Mouse (Mus musculus) limb, embryonic 11.5 days (tissue): ENCODE measurements around the gene Scd3. TPM values are rescaled to one million over a fixed set of nuclear protein-coding genes. Genes with fewer than 3 reads are reported as not detected.
"Not testable (repeated sequence)": the region's sequence is repeated elsewhere in the genome, so short reads cannot be mapped to it uniquely, and the experiment has no call there.

Source experiments
- ATAC-seq: fragments of 200-750 bp; cut with Nextera tagmentation; 2 replicates; pipeline ENCODE4 v1.8.0; 2017; ENCODE audit warnings: low read depth; ENCODE audit not compliant: insufficient number of reproducible peaks, low FRiP score, low TSS enrichment
- DNase-seq: peaks from one replicate; pipeline ENCODE4 v3.0.0-alpha.2; 2015; ENCODE audit warnings: low spot score
- H3K27ac ChIP-seq: fragments of 300-500 bp; sonication (generic); replicated peaks from 2 replicates; pipeline ENCODE4 v1.5.1; 2014; ENCODE audit warnings: low read depth, mild to moderate bottlenecking, low read length
- H3K27me3 ChIP-seq: fragments of 300-500 bp; sonication (generic); 2 replicates; pipeline ENCODE4 v1.6.1; 2014; ENCODE audit warnings: mild to moderate bottlenecking, low read length, mixed read lengths; ENCODE audit not compliant: control insufficient read depth, insufficient read depth
- H3K36me3 ChIP-seq: fragments of 300-500 bp; sonication (generic); 2 replicates; pipeline ENCODE4 v1.6.1; 2014; ENCODE audit warnings: mild to moderate bottlenecking, low read length, moderate library complexity, mixed read lengths; ENCODE audit not compliant: control insufficient read depth, insufficient read depth
- H3K4me1 ChIP-seq: fragments of 300-500 bp; sonication (generic); 2 replicates; pipeline ENCODE4 v1.6.1; 2014; ENCODE audit warnings: low read length, mixed read lengths; ENCODE audit not compliant: control insufficient read depth, insufficient read depth
- H3K4me2 ChIP-seq: fragments of 300-500 bp; sonication (generic); 2 replicates; pipeline ENCODE4 v1.6.1; 2014; ENCODE audit warnings: low read depth, mild to moderate bottlenecking, moderate library complexity; ENCODE audit not compliant: severe bottlenecking
- H3K4me3 ChIP-seq: fragments of 300-500 bp; sonication (generic); 2 replicates; pipeline ENCODE4 v1.5.1; 2014; ENCODE audit warnings: low read depth, low read length
- H3K9ac ChIP-seq: fragments of 300-500 bp; sonication (generic); 2 replicates; pipeline ENCODE4 v1.6.1; 2014; ENCODE audit warnings: mild to moderate bottlenecking, low read length
- H3K9me3 ChIP-seq: fragments of 300-500 bp; sonication (generic); 2 replicates; pipeline ENCODE4 v1.6.1; 2016; ENCODE audit warnings: low read length; ENCODE audit not compliant: control insufficient read depth
- WGBS: fragments of 180-500 bp; shearing (Covaris S2); extraction: QIAGEN DNeasy Blood & Tissue Kit; methylation state at CpG from one replicate; pipeline ENCODE4 v1.1.7; 2014; 5-methylcytosine and 5-hydroxymethylcytosine counted together
- polyA plus RNA-seq: library from polyadenylated mRNA; unstranded; fragments of >200 nt; fragmentation: Nextera tagmentation; extraction: Ambion mirVana; gene quantifications from 2 replicates; pipeline ENCODE4 v1.2.1, GENCODE M21; 2014

The Scd3 gene
- polyA plus RNA-seq, 1 experiment from 2014 or later: 0.40 TPM

- Histone ChIP-seq H3K4me3 (no peak overlapping the region), H3K9ac (no peak overlapping the region), H3K27ac (no peak overlapping the region), H3K9me3 (no peaks in the 10 kb centered on the region), H3K4me1 (peaks cover 17% of the 10 kb centered on the region), H3K36me3 (no peaks in the 10 kb centered on the region), H3K4me2 (no peak overlapping the region; the same call in 1 of the 2 replicates), H3K27me3 (no peaks in the 10 kb centered on the region)
- WGBS: 61% methylated on average over 11 of the region's 11 CpGs
- DNase-seq (no peak), ATAC-seq (no peak)
Measured at GRCm38 (mm10) chr19:44246341-44246911, 43.4 kb downstream of the Scd3 start.

DNA sequence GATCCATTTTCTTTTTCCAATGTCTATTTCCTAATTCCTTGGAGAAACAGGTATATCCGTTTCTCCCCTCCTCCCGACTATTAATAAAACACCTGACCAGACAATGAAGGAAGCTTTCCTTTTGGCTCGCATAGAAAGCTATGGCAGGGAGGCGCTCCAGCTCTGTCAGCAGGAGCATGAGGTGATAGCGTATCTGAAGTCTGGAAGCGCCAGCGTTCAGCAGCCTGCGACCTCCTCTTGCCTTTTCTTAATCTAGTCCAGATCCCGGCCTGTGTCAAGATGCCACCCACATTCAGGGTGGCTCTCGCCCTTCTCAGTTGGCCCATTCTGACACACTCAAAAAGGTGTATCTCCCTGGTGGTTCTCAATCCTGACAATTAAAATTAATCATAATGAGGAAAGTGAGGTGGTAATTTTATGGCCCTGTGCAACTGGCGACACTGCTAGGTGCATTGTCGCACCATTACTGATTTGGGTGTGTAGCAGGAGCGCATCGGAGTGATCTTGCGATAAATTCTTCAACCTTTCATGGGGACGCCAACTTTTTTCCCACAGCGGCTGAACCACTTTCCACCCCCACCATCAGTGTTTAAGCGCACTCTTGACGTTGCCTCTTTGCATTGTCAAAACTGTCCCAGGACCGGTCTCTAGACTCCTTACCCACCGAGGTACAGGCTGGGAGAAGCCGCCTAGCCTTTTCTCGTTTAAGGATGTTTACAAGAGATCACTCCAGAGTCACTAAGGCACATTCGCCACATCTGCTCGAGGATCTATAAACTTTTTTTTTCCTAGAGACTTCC lies 44.4 kb downstream of the Scd3 start:
- Histone ChIP-seq H3K4me2 (peak overlapping the region; percentile 84), H3K9me3 (no peaks in the 10 kb centered on the region), H3K4me1 (peaks cover 21% of the 10 kb centered on the region), H3K27ac (peak overlapping the region; percentile 68), H3K36me3 (no peaks in the 10 kb centered on the region), H3K27me3 (no peaks in the 10 kb centered on the region), H3K9ac (peak overlapping the region; percentile 52), H3K4me3 (peak overlapping the region; percentile 35)
- 2% methylated on average over 25 of the region's 25 CpGs for WGBS
- DNase-seq (no peak), ATAC-seq (peak; percentile 70)

DNA sequence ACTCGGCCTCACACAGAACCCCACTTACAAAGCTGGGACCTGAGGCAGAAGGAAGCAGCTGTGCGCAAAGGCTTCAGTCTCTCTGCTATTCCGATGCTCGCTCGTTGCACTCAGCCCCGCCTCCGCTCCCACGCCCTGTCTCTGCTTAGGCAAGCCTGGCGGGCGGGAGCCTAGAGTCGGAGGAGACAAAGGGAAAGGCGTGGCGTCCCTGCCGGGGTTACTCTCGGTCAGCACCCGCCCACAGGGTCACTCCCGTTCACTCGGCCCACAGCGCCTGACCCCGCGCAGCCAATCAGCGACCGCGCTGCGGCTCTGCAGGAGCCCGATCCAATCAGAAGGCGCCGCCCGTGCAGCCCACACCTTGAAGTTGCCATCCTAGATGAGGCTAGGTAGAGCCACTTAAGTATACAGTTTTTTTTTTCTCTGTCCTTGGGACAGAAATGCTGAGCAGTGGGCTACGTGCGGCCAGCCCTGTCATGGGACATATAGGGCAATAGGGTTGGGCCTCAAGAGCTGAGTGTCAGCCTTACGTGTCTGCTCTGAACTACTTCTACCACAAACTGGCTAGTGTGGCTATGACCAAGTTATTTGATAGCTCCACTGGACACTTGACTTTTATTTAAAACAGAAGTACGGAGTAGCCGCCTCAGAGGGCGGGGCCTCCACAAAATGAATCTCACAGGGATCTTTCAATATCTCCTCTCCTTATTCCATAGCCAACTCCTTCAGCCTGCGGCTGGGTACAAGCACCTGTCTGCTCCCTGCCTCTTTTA lies 45.2 kb downstream of the Scd3 start:
- Histone ChIP-seq H3K4me2 (peak overlapping the region; percentile 84), H3K9me3 (no peaks in the 10 kb centered on the region), H3K4me3 (peak overlapping the region; percentile 35), H3K27ac (peak overlapping the region; percentile 68), H3K27me3 (no peaks in the 10 kb centered on the region), H3K9ac (peak overlapping the region; percentile 52), H3K4me1 (peaks cover 21% of the 10 kb centered on the region), H3K36me3 (no peaks in the 10 kb centered on the region)
- WGBS: 2% methylated on average over 36 of the region's 36 CpGs
- peak; percentile 99 for DNase-seq
- ATAC-seq: peak; percentile 99

GRCm38 (mm10) chr19:44248854-44249351 lies 45.8 kb downstream of the Scd3 start:
- peak overlapping the region; percentile 68 for H3K27ac ChIP-seq
- no peak overlapping the region for H3K9ac ChIP-seq
- H3K9me3 ChIP-seq: no peaks in the 10 kb centered on the region
- H3K36me3 ChIP-seq: no peaks in the 10 kb centered on the region
- ATAC-seq (no peak), DNase-seq (no peak)
- no peak overlapping the region for H3K4me3 ChIP-seq
- peak overlapping the region; percentile 42; the same call in 1 of the 2 replicates for H3K4me2 ChIP-seq
- peaks cover 21% of the 10 kb centered on the region for H3K4me1 ChIP-seq
- H3K27me3 ChIP-seq: no peaks in the 10 kb centered on the region
- WGBS: 67% methylated on average over 11 of the region's 11 CpGs

GRCm38 (mm10) chr19:44251138-44251537 lies 48.1 kb downstream of the Scd3 start:
- not testable (repeated sequence) for ATAC-seq, DNase-seq, H3K4me2 ChIP-seq, H3K9ac ChIP-seq, H3K36me3 ChIP-seq, H3K27me3 ChIP-seq, H3K4me3 ChIP-seq, H3K9me3 ChIP-seq, H3K27ac ChIP-seq
- H3K4me1 ChIP-seq: peaks cover 19% of the 10 kb centered on the region
- WGBS: 90% methylated on average over 6 of the region's 6 CpGs

DNA sequence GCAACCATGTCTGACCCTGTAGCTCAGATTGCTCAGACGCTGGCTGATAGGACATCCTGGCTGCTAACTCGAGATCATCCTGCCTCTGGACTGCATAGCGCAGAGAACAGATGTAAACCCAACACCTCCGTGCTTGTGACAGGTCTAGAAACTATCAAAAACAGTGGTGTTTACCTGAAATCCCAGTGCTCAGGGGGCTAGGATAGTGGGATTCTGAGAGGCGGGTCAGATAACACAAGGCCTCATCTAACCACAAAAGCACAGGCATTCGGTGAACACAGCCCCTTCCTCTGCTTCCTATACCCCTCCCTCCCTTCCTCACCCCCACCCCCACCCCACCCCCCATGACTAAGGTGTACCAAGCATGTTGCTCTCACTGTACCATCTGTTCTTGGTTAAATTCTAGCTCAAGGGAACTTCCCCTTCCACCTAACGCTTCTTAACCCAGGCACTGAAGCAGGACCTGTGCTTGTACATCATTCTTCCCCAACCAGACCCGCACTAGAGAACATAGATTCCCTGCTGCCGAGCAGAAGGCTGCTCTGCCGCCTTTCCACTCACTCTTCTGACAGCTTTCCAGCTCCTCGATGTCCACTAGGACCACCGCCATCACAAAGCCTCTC lies 49.0 kb downstream of the Scd3 start:
- H3K27ac ChIP-seq: no peak overlapping the region

DNA sequence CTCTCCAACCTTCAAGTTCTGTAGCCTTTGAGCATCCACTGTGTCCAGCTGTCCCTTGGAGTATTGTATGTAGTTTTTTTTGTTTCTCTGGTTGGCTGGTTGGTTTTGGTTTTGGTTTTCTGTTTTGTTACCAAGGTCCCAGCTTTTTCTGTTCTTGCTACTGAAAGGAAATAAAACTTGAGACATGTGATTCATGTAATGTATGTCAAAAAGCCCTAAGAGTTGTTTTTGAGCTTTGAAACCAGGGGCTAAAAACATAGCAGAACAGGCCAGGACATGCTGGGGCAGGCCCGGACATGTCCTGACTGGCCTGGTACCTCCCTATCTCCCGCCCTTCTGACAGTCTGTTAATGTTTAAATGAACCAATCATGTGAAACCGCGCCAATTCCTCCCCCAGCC lies 51.0 kb downstream of the Scd3 start:
- not testable (repeated sequence) for H3K9ac ChIP-seq, H3K27me3 ChIP-seq, H3K27ac ChIP-seq, H3K9me3 ChIP-seq, H3K36me3 ChIP-seq, DNase-seq, H3K4me3 ChIP-seq, H3K4me2 ChIP-seq, ATAC-seq, H3K4me1 ChIP-seq
- WGBS: 100% methylated on average over 3 of the region's 4 CpGs

More for the DNA sequence above, 49.0 kb downstream of the Scd3 start:
- no peaks in the 10 kb centered on the region for H3K27me3 ChIP-seq
- H3K4me1 ChIP-seq: peaks cover 17% of the 10 kb centered on the region
- no peak overlapping the region for H3K9ac ChIP-seq
- no peaks in the 10 kb centered on the region for H3K9me3 ChIP-seq
- no peak overlapping the region for H3K4me3 ChIP-seq
- no peak overlapping the region for H3K4me2 ChIP-seq
- no peaks in the 10 kb centered on the region for H3K36me3 ChIP-seq
- 64% methylated on average over 12 of the region's 12 CpGs for WGBS
- ATAC-seq (no peak), DNase-seq (no peak)
